Mouse (Mus musculus) small intestine, adult 2 months (tissue): ENCODE results near the gene Psmb11.

ENCODE experiments used
- CTCF ChIP-seq: fragments of 200-500 bp; IDR thresholded peaks from 2 replicates; pipeline ENCODE4 v1.5.1; 2012; ENCODE audit warnings: low read depth, mild to moderate bottlenecking, control low read depth, inconsistent platforms, low read length, moderate library complexity, mixed read lengths; ENCODE audit not compliant: insufficient replicate concordance, insufficient read length; ENCODE audit errors: extremely low read depth
- POLR2A ChIP-seq: fragments of 200-500 bp; IDR thresholded peaks from 2 replicates; pipeline ENCODE4 v1.6.1; 2012; ENCODE audit warnings: low read depth, mild to moderate bottlenecking, control low read depth, inconsistent platforms, low read length, moderate library complexity

- TF ChIP-seq CTCF (peak; percentile 81; the same call in 1 of the 2 replicates), POLR2A (peak; percentile 36; the same call in 1 of the 2 replicates)
Measured at GRCm38 (mm10) chr14:54641305-54641969, 20.2 kb downstream of the Psmb11 start, which contains the start of gene Cdh24.
